ENCODE assay signal across 8 mouse cellular contexts in the genomic region with DNA sequence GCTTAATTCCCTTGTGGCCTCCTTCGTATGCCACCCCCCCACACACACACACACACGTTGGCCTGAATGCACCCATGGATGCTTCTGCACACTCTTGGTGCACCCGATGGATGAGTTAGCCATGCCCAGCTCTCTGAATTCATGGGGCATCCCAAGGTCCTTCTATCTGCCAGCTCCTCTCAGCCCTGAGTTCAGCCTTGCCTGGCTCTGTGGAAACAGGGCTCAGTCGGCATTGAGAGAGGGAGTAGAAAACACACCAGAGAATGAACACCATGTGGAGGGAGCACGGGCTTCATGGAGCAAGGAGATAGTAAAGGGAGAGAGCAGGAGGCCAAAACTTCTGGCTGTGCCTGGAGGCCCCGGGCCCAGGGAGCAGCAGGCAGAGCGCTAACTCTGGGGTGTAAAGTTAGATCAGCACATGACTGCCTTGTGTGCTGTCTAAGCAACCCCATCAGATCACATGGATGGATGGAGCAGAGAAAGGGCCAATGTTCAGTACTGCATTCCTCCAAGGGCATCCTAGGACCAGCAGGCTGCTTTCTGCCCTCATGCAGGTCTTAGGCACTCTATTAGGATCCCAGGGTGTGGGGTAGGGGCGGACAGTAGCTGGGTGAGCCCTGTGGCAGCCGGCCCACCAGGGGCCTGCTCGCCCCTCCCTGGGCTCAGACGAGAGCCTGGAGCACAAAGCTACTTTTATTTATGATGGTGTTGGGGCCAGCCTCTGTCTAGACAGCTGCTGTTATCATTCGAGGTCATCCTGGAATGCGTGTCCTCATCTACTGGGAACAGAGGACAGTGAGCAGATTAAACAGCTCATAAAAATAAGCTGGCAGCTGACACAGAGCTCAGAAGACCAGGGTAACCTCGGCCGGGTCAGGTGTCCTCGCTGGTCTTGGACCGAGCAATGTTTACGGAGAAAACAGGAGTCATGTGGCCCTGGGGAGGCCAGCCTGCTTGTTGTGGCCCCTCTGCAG.
DNase-seq lines count a peak whose midpoint lies in the region; ATAC-seq lines count a peak whose summit lies in the region.

No protein-coding gene starts in this region.

- no peaks in the 10 kb centered on the region for H3K36me3 ChIP-seq in heart, embryonic 11.5 days (ENCODE audit: control insufficient read depth, insufficient read depth, low read length)
- no peaks in the 10 kb centered on the region for H3K36me3 ChIP-seq in midbrain, embryonic 15.5 days (replicated peaks)

- ATAC-seq in heart, embryonic 11.5 days (replicated peaks; ENCODE audit: insufficient number of reproducible peaks, low FRiP score, low TSS enrichment): no peak
- no peak for ATAC-seq in activated CD4-positive, CD25-positive, alpha-beta regulatory T cell, adult 4 months
- no peak for ATAC-seq in midbrain, embryonic 15.5 days (replicated peaks)

- no peak overlapping the region for H3K4me3 ChIP-seq in heart, embryonic 11.5 days (ENCODE audit: low read depth, low read length)
- H3K4me3 ChIP-seq in midbrain, embryonic 15.5 days: no peak overlapping the region

- no peak overlapping the region for H3K27ac ChIP-seq in heart, embryonic 11.5 days (ENCODE audit: low read depth, low read length)
- no peak overlapping the region for H3K27ac ChIP-seq in midbrain, embryonic 15.5 days

- H3K9ac ChIP-seq in heart, embryonic 11.5 days (ENCODE audit: low read depth, low read length): no peak overlapping the region
- no peak overlapping the region for H3K9ac ChIP-seq in midbrain, embryonic 15.5 days

- no peaks in the 10 kb centered on the region for H3K9me3 ChIP-seq in heart, embryonic 11.5 days (replicated peaks; ENCODE audit: control insufficient read depth, low read length)
- H3K9me3 ChIP-seq in midbrain, embryonic 15.5 days: no peaks in the 10 kb centered on the region

- peak; percentile 98 for DNase-seq in heart, adult 11 months
- peak; percentile 75 for DNase-seq in adrenal gland, adult 8-10 months
- DNase-seq in heart, adult 9 months (ENCODE audit: low spot score in 2 of 2): peak; percentile 46 to 51
- DNase-seq in kidney, postnatal 36 days: peak; percentile 65 to 84
- no peak for DNase-seq in embryo, embryonic 10 days (ENCODE audit: low spot score)

- WGBS in heart, embryonic 11.5 days (ENCODE audit: insufficient replicate concordance): 55% methylated on average over 18 of the region's 18 CpGs
- WGBS in midbrain, embryonic 15.5 days: 78% methylated on average over 18 of the region's 18 CpGs

- H3K4me2 ChIP-seq in heart, embryonic 11.5 days: no peak overlapping the region
- no peak overlapping the region for H3K4me2 ChIP-seq in midbrain, embryonic 15.5 days

- no peaks in the 10 kb centered on the region for H3K27me3 ChIP-seq in heart, embryonic 11.5 days (ENCODE audit: control insufficient read depth, insufficient read depth, low read length)
- H3K27me3 ChIP-seq in midbrain, embryonic 15.5 days (replicated peaks): no peaks in the 10 kb centered on the region

- H3K4me1 ChIP-seq in heart, embryonic 11.5 days (ENCODE audit: control insufficient read depth, insufficient read depth, low read length): peaks cover 33% of the 10 kb centered on the region
- H3K4me1 ChIP-seq in midbrain, embryonic 15.5 days: no peaks in the 10 kb centered on the region; the same call in 1 of the 2 replicates
